Mouse (Mus musculus) layer of hippocampus, postnatal 36 days (tissue): ENCODE measurements at regions not wholly inside any gene's neighbourhood (a gene's known extent, or its start where the extent isn't known, plus 50 kb on each side); places are given as distances from the start of the nearest gene placed in this dataset.

Experiments used
- DNase-seq, 2 experiments: peaks; one replicate each; pipeline ENCODE4 v3.0.0; 2022

GRCm38 (mm10) chr13:90371415-90372150 is 282.2 kb upstream of the Xrcc4 start:
- no peak for DNase-seq

- DNase-seq: no peak
These were observed 281.5 kb upstream of the Xrcc4 start for GRCm38 (mm10) chr13:90370746-90371414.

- no peak for DNase-seq
These were observed 275.2 kb upstream of the Xrcc4 start for GRCm38 (mm10) chr13:90364518-90365027.

GRCm38 (mm10) chr13:90359861-90360601 is 270.6 kb upstream of the Xrcc4 start:
- DNase-seq: no peak

- no peak for DNase-seq
These were observed 268.7 kb upstream of the Xrcc4 start for GRCm38 (mm10) chr13:90358149-90358548.

- DNase-seq: no peak
These were observed 266.2 kb upstream of the Xrcc4 start for GRCm38 (mm10) chr13:90355602-90356001.

GRCm38 (mm10) chr13:90342823-90343222 is 253.4 kb upstream of the Xrcc4 start:
- no peak for DNase-seq

GRCm38 (mm10) chr13:90341597-90342212 is 252.3 kb upstream of the Xrcc4 start:
- no peak for DNase-seq

GRCm38 (mm10) chr13:90340647-90341160 is 251.3 kb upstream of the Xrcc4 start:
- no peak for DNase-seq

GRCm38 (mm10) chr13:90337591-90337990 is 248.2 kb upstream of the Xrcc4 start:
- DNase-seq: no peak

GRCm38 (mm10) chr13:90335741-90336037 is 246.3 kb upstream of the Xrcc4 start:
- no peak for DNase-seq

GRCm38 (mm10) chr13:90334934-90335740 is 245.7 kb upstream of the Xrcc4 start:
- DNase-seq: no peak

- DNase-seq: no peak
These were observed 244.9 kb upstream of the Xrcc4 start for GRCm38 (mm10) chr13:90334286-90334685.

- peak in 1 of 2 experiments; percentile 7 for DNase-seq
These were observed 235.8 kb upstream of the Xrcc4 start for GRCm38 (mm10) chr13:90325226-90325625.

GRCm38 (mm10) chr13:90313209-90313978 is 224.0 kb upstream of the Xrcc4 start:
- no peak for DNase-seq

- DNase-seq: no peak
These were observed 221.1 kb upstream of the Xrcc4 start for GRCm38 (mm10) chr13:90310482-90310881.

- no peak for DNase-seq
These were observed 211.1 kb upstream of the Xrcc4 start for GRCm38 (mm10) chr13:90300481-90300880.

GRCm38 (mm10) chr13:90294648-90295007 is 205.2 kb upstream of the Xrcc4 start:
- DNase-seq: no peak

GRCm38 (mm10) chr13:90293697-90294647 is 204.6 kb upstream of the Xrcc4 start:
- no peak for DNase-seq

- no peak for DNase-seq
These were observed 203.5 kb upstream of the Xrcc4 start for GRCm38 (mm10) chr13:90292905-90293304.
